Comparison of ENCODE assay signal across 10 mouse cellular contexts in the genomic region with DNA sequence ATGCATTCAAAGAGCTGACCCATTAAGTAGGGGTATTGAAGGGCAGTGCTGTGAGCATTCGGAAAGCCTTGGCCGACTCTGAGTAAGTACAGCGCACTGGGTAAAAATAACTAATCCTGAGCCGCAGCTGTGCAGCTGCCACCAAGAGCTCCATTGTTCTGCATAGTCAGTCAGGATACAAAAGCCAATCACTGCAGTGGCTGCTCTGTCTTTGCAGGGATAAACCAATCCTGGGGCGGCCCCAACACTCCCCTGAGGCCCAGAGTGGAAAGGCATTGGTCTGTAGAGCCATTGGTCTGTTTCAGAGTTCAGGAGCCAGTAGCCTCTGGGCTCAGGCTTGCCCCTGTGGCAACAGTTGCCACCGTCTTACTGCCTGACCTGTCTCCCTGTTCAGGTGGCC. TPM values are rescaled to one million over a fixed set of nuclear protein-coding genes. Genes with fewer than 3 reads are reported as not detected.
DNase-seq lines count a peak whose midpoint lies in the region; ATAC-seq and TF ChIP-seq lines count a peak whose summit lies in the region.
"Had no signal": no experiment of that assay in that cellular context is flagged by ENCODE, and none has a peak within 500 bp of the region (broad histone marks: within the 10 kb centered on the region; RNA-seq: fewer than 3 reads in every experiment).

No protein-coding gene starts in this region.

- no peaks in the 10 kb centered on the region for H3K36me3 ChIP-seq in forebrain, embryonic 10.5 days (replicated peaks)
- H3K36me3 ChIP-seq in hindbrain, embryonic 15.5 days, result no peaks in the 10 kb centered on the region
- H3K36me3 ChIP-seq in midbrain, postnatal 0 days (ENCODE audit: insufficient read depth, low read length), result no peaks in the 10 kb centered on the region
- H3K36me3 ChIP-seq in kidney, adult 2 months (ENCODE audit: control insufficient read depth, insufficient read depth, low read length), result no peaks in the 10 kb centered on the region
- H3K36me3 ChIP-seq: embryonic facial prominence, embryonic 15.5 days had no signal

- no peak overlapping the region for H3K4me3 ChIP-seq in layer of hippocampus, adult 2 months
- H3K4me3 ChIP-seq in forebrain, embryonic 10.5 days, result no peak overlapping the region
- no peak overlapping the region for H3K4me3 ChIP-seq in hindbrain, embryonic 15.5 days
- no peak overlapping the region for H3K4me3 ChIP-seq in midbrain, postnatal 0 days (ENCODE audit: low read depth, low read length)
- H3K4me3 ChIP-seq in kidney, adult 2 months (ENCODE audit: insufficient read depth, low read depth, low read length), result no peak overlapping the region
- H3K4me3 ChIP-seq: embryonic facial prominence, embryonic 15.5 days had no signal

- peak; percentile 49; the same call in 1 of the 2 replicates for ATAC-seq in hindbrain, embryonic 15.5 days (ENCODE audit: low FRiP score, low read depth)
- ATAC-seq in midbrain, postnatal 0 days (ENCODE audit: low FRiP score), result peak; percentile 66; the same call in 1 of the 2 replicates

- peak overlapping the region; percentile 60; the same call in 1 of the 2 replicates for H3K27ac ChIP-seq in layer of hippocampus, adult 2 months
- peak overlapping the region; percentile 77 for H3K27ac ChIP-seq in forebrain, embryonic 10.5 days
- no peak overlapping the region for H3K27ac ChIP-seq in hindbrain, embryonic 15.5 days (replicated peaks)
- no peak overlapping the region for H3K27ac ChIP-seq in midbrain, postnatal 0 days (ENCODE audit: low read depth, low read length)
- H3K27ac ChIP-seq in kidney, adult 2 months (ENCODE audit: insufficient read depth, low read depth, low read length), result no peak overlapping the region
- H3K27ac ChIP-seq: embryonic facial prominence, embryonic 15.5 days had no signal

- TF ChIP-seq POLR2A in kidney, adult 2 months (IDR thresholded peaks at IDR 0.05; ENCODE audit: low read depth, low read length), result no peak

- WGBS in forebrain, embryonic 10.5 days, result 36% methylated on average over 6 of the region's 6 CpGs
- WGBS in hindbrain, embryonic 15.5 days, result 29% methylated on average over 6 of the region's 6 CpGs
- WGBS in midbrain, postnatal 0 days, result 6% methylated on average over 6 of the region's 6 CpGs
- WGBS in kidney, adult 2 months, result 68% methylated on average over 6 of the region's 6 CpGs

- no peak overlapping the region for H3K4me2 ChIP-seq in hindbrain, embryonic 15.5 days
- no peak overlapping the region for H3K4me2 ChIP-seq in midbrain, postnatal 0 days (ENCODE audit: low read depth, low read length, poor library complexity, severe bottlenecking)
- H3K4me2 ChIP-seq: embryonic facial prominence, embryonic 15.5 days had no signal

- H3K9ac ChIP-seq in hindbrain, embryonic 15.5 days, result no peak overlapping the region
- H3K9ac ChIP-seq in midbrain, postnatal 0 days (replicated peaks; ENCODE audit: low read length, poor library complexity, severe bottlenecking), result no peak overlapping the region
- H3K9ac ChIP-seq: embryonic facial prominence, embryonic 15.5 days had no signal

- peaks cover 18% of the 10 kb centered on the region; the same call in 1 of the 2 replicates for H3K27me3 ChIP-seq in forebrain, embryonic 10.5 days (ENCODE audit: poor library complexity, severe bottlenecking)
- H3K27me3 ChIP-seq in hindbrain, embryonic 15.5 days, result no peaks in the 10 kb centered on the region
- H3K27me3 ChIP-seq in midbrain, postnatal 0 days (ENCODE audit: insufficient read depth, low read length), result no peaks in the 10 kb centered on the region
- no peaks in the 10 kb centered on the region for H3K27me3 ChIP-seq in kidney, adult 2 months (replicated peaks; ENCODE audit: control insufficient read depth, insufficient read depth, low read length)

- peak in 1 of 2 experiments; percentile 38 for DNase-seq in layer of hippocampus, adult 2 months (ENCODE audit: low spot score in 2 of 2)
- no peak for DNase-seq in layer of hippocampus, postnatal 14 days (ENCODE audit: low spot score in 2 of 2)
- DNase-seq in forebrain, embryonic 10.5 days (ENCODE audit: extremely low spot score, low spot score), result peak; percentile 52
- peak; percentile 31 for DNase-seq in midbrain, postnatal 0 days (ENCODE audit: low spot score)
- no peak for DNase-seq in cerebellum, postnatal 25 days
- no peak for DNase-seq in kidney, adult 2 months
- no peak for DNase-seq in spleen, postnatal 14 days (ENCODE audit: low spot score in 2 of 2)
- DNase-seq: adrenal gland, postnatal 10 days had no signal

- TF ChIP-seq CTCF in layer of hippocampus, adult 2 months (conservative IDR thresholded peaks at IDR 0.05), result no peak
- TF ChIP-seq CTCF in midbrain, postnatal 0 days (IDR thresholded peaks at IDR 0.05), result no peak
- no peak for TF ChIP-seq CTCF in kidney, adult 2 months (conservative IDR thresholded peaks at IDR 0.05; ENCODE audit: insufficient read depth, insufficient read length, low read depth, low read length)

- no peaks in the 10 kb centered on the region for H3K9me3 ChIP-seq in forebrain, embryonic 10.5 days
- no peaks in the 10 kb centered on the region for H3K9me3 ChIP-seq in hindbrain, embryonic 15.5 days
- H3K9me3 ChIP-seq in midbrain, postnatal 0 days (ENCODE audit: low read length), result no peaks in the 10 kb centered on the region
- H3K9me3 ChIP-seq: embryonic facial prominence, embryonic 15.5 days had no signal

- H3K4me1 ChIP-seq in forebrain, embryonic 10.5 days, result peaks cover 26% of the 10 kb centered on the region
- H3K4me1 ChIP-seq in hindbrain, embryonic 15.5 days (replicated peaks), result no peaks in the 10 kb centered on the region
- H3K4me1 ChIP-seq in midbrain, postnatal 0 days (ENCODE audit: insufficient read depth, low read length), result no peaks in the 10 kb centered on the region
- H3K4me1 ChIP-seq in kidney, adult 2 months (ENCODE audit: control insufficient read depth, insufficient read depth, low read length), result no peaks in the 10 kb centered on the region

RNA-seq across cellular contexts. Expression of a gene that starts 25.9 kb away (rescaled TPM):
- total RNA-seq in layer of hippocampus, adult 2 months (2021), result 1 to 10 TPM; 4.0 to 4.1 TPM
- 1 to 10 TPM; 6.2 to 8.4 TPM for total RNA-seq in layer of hippocampus, postnatal 14 days (2021)
- polyA plus RNA-seq in forebrain, embryonic 10.5 days (2016; fragmentation: Nextera tagmentation; extraction: Ambion mirVana), result 19.5 and 21.5 TPM in 2 replicates
- 11.9 and 13.9 TPM in 2 replicates for polyA plus RNA-seq in hindbrain, embryonic 15.5 days (2015; fragmentation: Nextera tagmentation; extraction: Ambion mirVana)
- 7.9 and 10.1 TPM in 2 replicates for total RNA-seq in midbrain, postnatal 0 days (2014; rRNA removed)
- 18.9 and 19.9 TPM in 2 replicates for polyA plus RNA-seq in midbrain, postnatal 0 days (2015; fragmentation: Nextera tagmentation; extraction: Ambion mirVana)
- 66.4 and 71.2 TPM in 2 replicates for polyA plus RNA-seq in kidney, adult 2 months (2012; rRNA removed)

RNA-seq across cellular contexts. Expression of a gene that starts 27.7 kb away (rescaled TPM):
- 1 to 10 TPM in 1 of 2 experiments, under 1 TPM in 1; 0.67 to 1.1 TPM for total RNA-seq in layer of hippocampus, adult 2 months (2021)
- total RNA-seq in layer of hippocampus, postnatal 14 days (2021), result 1 to 10 TPM; 1.5 to 1.6 TPM
- 0.16 TPM in 1 of 2 replicates, not detected in the other for polyA plus RNA-seq in forebrain, embryonic 10.5 days (2016; fragmentation: Nextera tagmentation; extraction: Ambion mirVana)
- polyA plus RNA-seq in hindbrain, embryonic 15.5 days (2015; fragmentation: Nextera tagmentation; extraction: Ambion mirVana), result 0.14 and 0.17 TPM in 2 replicates
- 0.09 and 0.16 TPM in 2 replicates for total RNA-seq in midbrain, postnatal 0 days (2014; rRNA removed)
- polyA plus RNA-seq in midbrain, postnatal 0 days (2015; fragmentation: Nextera tagmentation; extraction: Ambion mirVana), result 0.28 and 0.41 TPM in 2 replicates
- 0.18 and 0.99 TPM in 2 replicates for polyA plus RNA-seq in kidney, adult 2 months (2012; rRNA removed)

Comparison
In these comparisons a context has a peak if more than half of its experiments do, and no peak if none do; other contexts are left out.
1. DNase-seq: peak in forebrain, embryonic 10.5 days (single experiment) and midbrain, postnatal 0 days (single experiment); none in layer of hippocampus, postnatal 14 days (0 of 2), cerebellum, postnatal 25 days (0 of 2), kidney, adult 2 months (single experiment) and spleen, postnatal 14 days (0 of 2).
2. H3K27ac ChIP-seq: peak in layer of hippocampus, adult 2 months (single experiment) and forebrain, embryonic 10.5 days (single experiment); none in hindbrain, embryonic 15.5 days (single experiment), midbrain, postnatal 0 days (single experiment) and kidney, adult 2 months (single experiment).